Mouse (Mus musculus): ENCODE measurements around the gene Dnttip1. TPM values are rescaled to one million over a fixed set of nuclear protein-coding genes. Genes with fewer than 3 reads are reported as not detected.

Dnttip1 gene
- total and polyA plus RNA-seq, 3 experiments = 14.0 to 29.7 (median 17.6) TPM

- Histone ChIP-seq H3K4me1 (ENCODE audit: control insufficient read depth in 1 of 2, insufficient read depth in 2 of 2) (peaks cover 7 to 19% of the 10 kb centered on the region in 2 experiments), H3K27ac (ENCODE audit: insufficient read depth, low read depth) (no peak overlapping the region), H3K79me2 (replicated peaks; ENCODE audit: control insufficient read depth, extremely low read depth, insufficient read depth, poor library complexity, severe bottlenecking) (peaks cover 10% of the 10 kb centered on the region; the same call in 1 of the 2 replicates), H3K27me3 (replicated peaks) (peaks cover 20% of the 10 kb centered on the region), H3K9ac (ENCODE audit: insufficient read depth, low read depth) (no peak overlapping the region), H3K9me3 (replicated peaks; ENCODE audit: low read length) (no peaks in the 10 kb centered on the region), H3K4me3 (replicated peaks in 1 of 3; ENCODE audit: low read depth in 2 of 3, low read length in 2 of 3, poor library complexity in 1 of 3) (no peak overlapping the region), H3K4me2 (ENCODE audit: insufficient read depth, low read depth, poor library complexity, severe bottlenecking) (no peak overlapping the region), H3K36me3 (replicated peaks in 1 of 2; ENCODE audit: control insufficient read depth in 1 of 2, insufficient read depth in 1 of 2, low read length in 1 of 2) (peaks cover 17 to 33% of the 10 kb centered on the region in 2 experiments)
- TF ChIP-seq POLR2A (IDR thresholded peaks at IDR 0.05; ENCODE audit: low read depth, low read length) = peak; percentile 24
- peak; percentile 51; the same call in 1 of the 2 replicates for TF ChIP-seq POLR2AphosphoS2 (IDR thresholded peaks at IDR 0.05; ENCODE audit: low read depth, low read length)
- no peak for TF ChIP-seq GABPA (IDR thresholded peaks at IDR 0.05; ENCODE audit: insufficient replicate concordance, low read depth, low read length)
- TF ChIP-seq ZMIZ1 (IDR thresholded peaks at IDR 0.05; ENCODE audit: low read depth, low read length) = peak; percentile 39; the same call in 1 of the 2 replicates
- TF ChIP-seq IRF4 (IDR thresholded peaks at IDR 0.05; ENCODE audit: low read depth, low read length) = no peak
- dilution Hi-C loops (cut with MboI; ENCODE audit: extremely low pct_ligation_motif_present, extremely low pct_unique_long_range_greater_than_20kb, low sequenced_read_pairs) (no loop called here), in situ Hi-C loops (cut with MboI; ENCODE audit: low pct_ligation_motif_present, low pct_unique_long_range_greater_than_20kb, low sequenced_read_pairs) (no loop called here)
- no peak for DNase-seq (ENCODE audit: extremely low read depth)
Observed at GRCm38 (mm10) chr2:164773229-164773988, 27.6 kb downstream of the Dnttip1 start.

DNA sequence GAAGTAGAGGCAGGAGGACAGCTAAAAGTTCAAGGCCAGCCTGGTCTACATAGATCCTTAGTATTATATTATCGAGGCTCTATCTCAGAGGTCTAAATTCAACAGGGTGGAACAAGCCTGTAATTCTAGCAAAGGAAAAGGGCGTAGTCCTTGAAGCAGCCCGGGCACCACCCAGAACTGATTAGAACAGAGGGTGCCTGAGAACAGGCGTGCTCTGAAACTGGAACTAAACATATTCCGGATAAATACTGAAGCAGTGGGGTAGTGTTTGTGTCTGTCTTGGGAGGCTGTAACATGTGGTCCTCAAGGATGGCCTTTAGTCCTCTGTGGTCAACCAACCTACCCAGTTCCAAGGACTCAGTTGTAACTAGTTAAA lies 28.2 kb downstream of the Dnttip1 start:
- Histone ChIP-seq H3K4me1 (ENCODE audit: control insufficient read depth in 1 of 2, insufficient read depth in 2 of 2) (peaks cover 7 to 19% of the 10 kb centered on the region in 2 experiments), H3K27me3 (replicated peaks) (peaks cover 26% of the 10 kb centered on the region), H3K79me2 (replicated peaks; ENCODE audit: control insufficient read depth, extremely low read depth, insufficient read depth, poor library complexity, severe bottlenecking) (peaks cover 10% of the 10 kb centered on the region; the same call in 1 of the 2 replicates), H3K9ac (ENCODE audit: insufficient read depth, low read depth) (no peak overlapping the region), H3K4me2 (ENCODE audit: insufficient read depth, low read depth, poor library complexity, severe bottlenecking) (no peak overlapping the region), H3K36me3 (replicated peaks in 1 of 2; ENCODE audit: control insufficient read depth in 1 of 2, insufficient read depth in 1 of 2, low read length in 1 of 2) (peaks cover 17 to 33% of the 10 kb centered on the region in 2 experiments), H3K27ac (ENCODE audit: insufficient read depth, low read depth) (no peak overlapping the region), H3K4me3 (replicated peaks in 1 of 3; ENCODE audit: low read depth in 2 of 3, low read length in 2 of 3, poor library complexity in 1 of 3) (no peak overlapping the region), H3K9me3 (replicated peaks; ENCODE audit: low read length) (no peaks in the 10 kb centered on the region)
- no peak for TF ChIP-seq KAT2A (IDR thresholded peaks at IDR 0.05; ENCODE audit: insufficient replicate concordance, low read length)
- TF ChIP-seq MYC (IDR thresholded peaks at IDR 0.05; ENCODE audit: low read depth, low read length) = no peak
- no peak for TF ChIP-seq POLR2A (IDR thresholded peaks at IDR 0.05; ENCODE audit: low read depth, low read length)
- no peak for TF ChIP-seq USF1 (IDR thresholded peaks at IDR 0.05; ENCODE audit: low read depth, low read length)
- TF ChIP-seq MEF2A (IDR thresholded peaks at IDR 0.05; ENCODE audit: borderline replicate concordance, low read depth, low read length) = no peak
- TF ChIP-seq MXI1 (IDR thresholded peaks at IDR 0.05; ENCODE audit: low read depth, low read length) = no peak
- no peak for TF ChIP-seq HCFC1 (IDR thresholded peaks at IDR 0.05; ENCODE audit: low read depth, low read length)
- no peak for TF ChIP-seq ETS1 (conservative IDR thresholded peaks at IDR 0.05; ENCODE audit: low read depth, low read length)
- TF ChIP-seq E2F4 (IDR thresholded peaks at IDR 0.05; ENCODE audit: insufficient replicate concordance, low read depth, low read length) = no peak
- TF ChIP-seq SMC3 (IDR thresholded peaks at IDR 0.05; ENCODE audit: low read depth, low read length) = no peak
- TF ChIP-seq ZMIZ1 (IDR thresholded peaks at IDR 0.05; ENCODE audit: low read depth, low read length) = no peak
- TF ChIP-seq CHD2 (IDR thresholded peaks at IDR 0.05; ENCODE audit: low read length) = no peak
- TF ChIP-seq BHLHE40 (IDR thresholded peaks at IDR 0.05; ENCODE audit: low read depth, low read length) = no peak
- no peak for TF ChIP-seq CHD1 (IDR thresholded peaks at IDR 0.05; ENCODE audit: low read depth, low read length)
- TF ChIP-seq PAX5 (IDR thresholded peaks at IDR 0.05; ENCODE audit: low read length) = no peak
- TF ChIP-seq IRF4 (IDR thresholded peaks at IDR 0.05; ENCODE audit: low read depth, low read length) = no peak
- no peak for TF ChIP-seq UBTF (IDR thresholded peaks at IDR 0.05; ENCODE audit: low read depth, low read length)
- TF ChIP-seq GABPA (IDR thresholded peaks at IDR 0.05; ENCODE audit: insufficient replicate concordance, low read depth, low read length) = no peak
- TF ChIP-seq ZNF384 (IDR thresholded peaks at IDR 0.05; ENCODE audit: low read depth, low read length) = no peak
- no peak for TF ChIP-seq ELF1 (IDR thresholded peaks at IDR 0.05; ENCODE audit: low read depth, low read length)
- dilution Hi-C loops (cut with MboI; ENCODE audit: extremely low pct_ligation_motif_present, extremely low pct_unique_long_range_greater_than_20kb, low sequenced_read_pairs) (no loop called here), in situ Hi-C loops (cut with MboI; ENCODE audit: low pct_ligation_motif_present, low pct_unique_long_range_greater_than_20kb, low sequenced_read_pairs) (no loop called here)
- no peak for DNase-seq (ENCODE audit: extremely low read depth)
